Mouse (Mus musculus) neural tube, embryonic 14.5 days (tissue): ENCODE results near the gene Olfr1282. TPM values are rescaled to one million over a fixed set of nuclear protein-coding genes. Genes with fewer than 3 reads are reported as not detected.

ENCODE experiments used
- polyA plus RNA-seq: library from polyadenylated mRNA; unstranded; fragments of >200 nt; fragmentation: Nextera tagmentation; extraction: Ambion mirVana; gene quantifications from 2 replicates; pipeline ENCODE4 v1.2.1, GENCODE M21; 2014

Gene Olfr1282
- polyA plus RNA-seq, 1 experiment from 2014 or later, result not detected

Other genes with a start within 250 kb of the Olfr1282 start
- not detected in 2 replicates for gene Gm13941, start 230.1 kb downstream of the Olfr1282 start, polyA plus RNA-seq
- gene Gm15130, start 183.1 kb downstream of the Olfr1282 start, polyA plus RNA-seq, result not detected in 2 replicates
- gene 4930430A15Rik, start 106.5 kb downstream of the Olfr1282 start, polyA plus RNA-seq, result not detected in 2 replicates
- gene Olfr1275, start 100.8 kb downstream of the Olfr1282 start, polyA plus RNA-seq, result not detected in 2 replicates
- gene Olfr1276, start 81.6 kb downstream of the Olfr1282 start, polyA plus RNA-seq, result not detected in 2 replicates
- not detected in 2 replicates for gene Olfr1277, start 62.0 kb downstream of the Olfr1282 start, polyA plus RNA-seq
- not detected in 2 replicates for gene Olfr1278, start 45.9 kb downstream of the Olfr1282 start, polyA plus RNA-seq
- not detected in 2 replicates for gene Olfr1279, start 35.4 kb downstream of the Olfr1282 start, polyA plus RNA-seq
- not detected in 2 replicates for gene Olfr1280, start 22.1 kb downstream of the Olfr1282 start, polyA plus RNA-seq
- gene Olfr1281, start 9.6 kb downstream of the Olfr1282 start, polyA plus RNA-seq, result not detected in 2 replicates
- gene Olfr1283, start 30.7 kb upstream of the Olfr1282 start, polyA plus RNA-seq, result not detected in 2 replicates
- not detected in 2 replicates for gene Olfr1284, start 39.4 kb upstream of the Olfr1282 start, polyA plus RNA-seq
- not detected in 2 replicates for gene Olfr1286, start 87.0 kb upstream of the Olfr1282 start, polyA plus RNA-seq
- gene Olfr1287, start 113.1 kb upstream of the Olfr1282 start, polyA plus RNA-seq, result not detected in 2 replicates
- gene Olfr1288, start 138.0 kb upstream of the Olfr1282 start, polyA plus RNA-seq, result not detected in 2 replicates
- gene Olfr1289, start 144.7 kb upstream of the Olfr1282 start, polyA plus RNA-seq, result not detected in 2 replicates
- not detected in 2 replicates for gene Olfr1290, start 157.8 kb upstream of the Olfr1282 start, polyA plus RNA-seq
- gene Olfr1291-ps1, start 161.1 kb upstream of the Olfr1282 start, polyA plus RNA-seq, result not detected in 2 replicates
- not detected in 2 replicates for gene Olfr1293-ps, start 189.1 kb upstream of the Olfr1282 start, polyA plus RNA-seq
- gene Olfr1294, start 204.2 kb upstream of the Olfr1282 start, polyA plus RNA-seq, result not detected in 2 replicates
- gene Olfr1295, start 233.6 kb upstream of the Olfr1282 start, polyA plus RNA-seq, result not detected in 2 replicates